Mouse (Mus musculus) MEL (cell line): ENCODE measurements around the gene Prx.

Source experiments
- CTCF ChIP-seq, 3 experiments: IDR thresholded peaks in 2 of 3; conservative IDR thresholded peaks in 1 of 3; 2 replicates each; pipeline ENCODE4 v1.5.1; 2011 to 2012; ENCODE audit warnings: low read length in 3 of 3, low read depth in 2 of 3, mild to moderate bottlenecking in 2 of 3, improper control_type of control experiment in 1 of 3, inconsistent platforms in 1 of 3, mixed read lengths in 1 of 3, moderate library complexity in 1 of 3; ENCODE audit not compliant: control insufficient read depth in 1 of 3, insufficient read depth in 1 of 3, poor library complexity in 1 of 3, severe bottlenecking in 1 of 3
- E2F4 ChIP-seq: IDR thresholded peaks from 2 replicates; pipeline ENCODE4 v1.6.1; 2011; ENCODE audit warnings: low read depth, low read length, improper control_type of control experiment, borderline replicate concordance
- ETS1 ChIP-seq: IDR thresholded peaks from 2 replicates; pipeline ENCODE4 v1.6.1; 2012; ENCODE audit warnings: low read depth, mild to moderate bottlenecking, inconsistent platforms, low read length, improper control_type of control experiment, moderate library complexity
- HCFC1 ChIP-seq: IDR thresholded peaks from 2 replicates; pipeline ENCODE4 v1.6.1; 2012; ENCODE audit warnings: low read depth, mild to moderate bottlenecking, inconsistent platforms, low read length, improper control_type of control experiment, moderate library complexity
- JUND ChIP-seq: IDR thresholded peaks from 2 replicates; pipeline ENCODE4 v1.6.1; 2011; ENCODE audit warnings: low read depth, mild to moderate bottlenecking, improper control_type of control experiment, low read length
- MAZ ChIP-seq: IDR thresholded peaks from 2 replicates; pipeline ENCODE4 v1.6.1; 2012; ENCODE audit warnings: low read depth, mild to moderate bottlenecking, inconsistent platforms, low read length, improper control_type of control experiment
- MXI1 ChIP-seq: IDR thresholded peaks from 2 replicates; pipeline ENCODE4 v1.6.1; 2011; ENCODE audit warnings: mild to moderate bottlenecking, low read depth, low read length, improper control_type of control experiment
- MYC ChIP-seq: IDR thresholded peaks from 2 replicates; pipeline ENCODE4 v1.6.1; 2011; ENCODE audit warnings: low read depth, mild to moderate bottlenecking, low read length, improper control_type of control experiment, moderate library complexity
- POLR2A ChIP-seq, 2 experiments: IDR thresholded peaks; 2 replicates each; pipeline ENCODE4 v1.6.1; 2011 to 2012; ENCODE audit warnings: low read length in 2 of 2, mild to moderate bottlenecking in 2 of 2, control low read depth in 1 of 2, improper control_type of control experiment in 1 of 2, low read depth in 1 of 2, moderate library complexity in 1 of 2; ENCODE audit not compliant: control insufficient read depth in 1 of 2, insufficient read depth in 1 of 2, poor library complexity in 1 of 2
- POLR2AphosphoS2 ChIP-seq: IDR thresholded peaks from 2 replicates; pipeline ENCODE4 v1.6.1; 2011; ENCODE audit warnings: low read length, improper control_type of control experiment
- SMC3 ChIP-seq: IDR thresholded peaks from 2 replicates; pipeline ENCODE4 v1.6.1; 2011; ENCODE audit warnings: low read depth, low read length, improper control_type of control experiment
- TAL1 ChIP-seq: IDR thresholded peaks from 2 replicates; pipeline ENCODE4 v1.6.1; 2012; ENCODE audit warnings: mild to moderate bottlenecking, inconsistent platforms, low read length, moderate library complexity, mixed read lengths
- UBTF ChIP-seq: IDR thresholded peaks from 2 replicates; pipeline ENCODE4 v1.6.1; 2012; ENCODE audit warnings: low read depth, mild to moderate bottlenecking, inconsistent platforms, low read length, improper control_type of control experiment, moderate library complexity, borderline replicate concordance; ENCODE audit not compliant: insufficient read depth
- ZKSCAN1 ChIP-seq: IDR thresholded peaks from 2 replicates; pipeline ENCODE4 v1.6.1; 2012; ENCODE audit warnings: low read depth, mild to moderate bottlenecking, inconsistent platforms, low read length, improper control_type of control experiment, moderate library complexity

DNA sequence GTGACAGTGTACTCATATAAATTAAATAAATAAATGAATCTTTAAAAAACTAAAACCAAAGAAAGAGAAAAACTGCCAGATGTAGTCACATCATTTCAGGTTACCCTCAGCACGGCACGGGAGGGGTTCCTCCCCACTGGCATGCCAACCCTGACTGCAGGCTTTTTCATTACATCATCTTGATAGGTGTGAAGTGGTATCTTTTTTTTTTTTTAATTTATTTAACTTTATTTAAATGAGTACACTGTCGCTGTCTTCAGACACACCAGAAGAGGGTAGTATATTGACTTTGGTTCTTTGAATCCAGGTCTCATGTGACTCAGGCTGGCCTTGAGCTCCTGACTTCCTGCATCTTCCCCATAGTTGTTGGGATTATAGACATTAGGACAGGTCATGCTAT, 43.9 kb upstream of the Prx start:
- TF ChIP-seq TAL1 (no peak), CTCF (IDR thresholded peaks at IDR 0.05 in 2 of 3, conservative IDR thresholded peaks at IDR 0.05 in 1 of 3; ENCODE audit: control insufficient read depth in 1 of 3, insufficient read depth in 1 of 3, low read depth in 2 of 3, low read length in 3 of 3, poor library complexity in 1 of 3, severe bottlenecking in 1 of 3) (0 out of 6 replicates have a peak, but pooled peaks of 1 of the 3 experiments have one; percentile 8), E2F4 (no peak), ETS1 (peak; percentile 40; the same call in 1 of the 2 replicates), POLR2A (IDR thresholded peaks at IDR 0.05; ENCODE audit: control insufficient read depth in 1 of 2, insufficient read depth in 1 of 2, low read depth in 1 of 2, low read length in 2 of 2, poor library complexity in 1 of 2) (no peak), JUND (no peak), UBTF (no peak), SMC3 (no peak), POLR2AphosphoS2 (no peak), ZKSCAN1 (no peak), MAZ (no peak), MXI1 (no peak), HCFC1 (no peak; the same call in 1 of the 2 replicates), MYC (no peak)
